Mouse (Mus musculus) C2C12 (cell line): ENCODE measurements at regions not wholly inside any gene's neighbourhood (a gene's known extent, or its start where the extent isn't known, plus 50 kb on each side); places are given as distances from the start of the nearest gene placed in this dataset.

ENCODE experiments used
- CTCF ChIP-seq: IDR thresholded peaks from one replicate; pipeline ENCODE4 v1.5.1; 2011; ENCODE audit not compliant: control insufficient read depth, insufficient read depth, insufficient read length
- MAX ChIP-seq: IDR thresholded peaks from one replicate; pipeline ENCODE4 v1.6.1; 2011; ENCODE audit warnings: mild to moderate bottlenecking, control low read depth
- MYOD1 ChIP-seq: IDR thresholded peaks from one replicate; pipeline ENCODE4 v1.6.1; 2011; ENCODE audit warnings: low read depth; ENCODE audit not compliant: control insufficient read depth, insufficient read length
- MYOG ChIP-seq: IDR thresholded peaks from one replicate; pipeline ENCODE4 v1.6.1; 2011; ENCODE audit not compliant: control insufficient read depth, insufficient read length; ENCODE audit errors: extremely low read depth
- USF1 ChIP-seq: IDR thresholded peaks from one replicate; pipeline ENCODE4 v1.6.1; 2011; ENCODE audit warnings: low read depth, mild to moderate bottlenecking, control low read depth, moderate library complexity

DNA sequence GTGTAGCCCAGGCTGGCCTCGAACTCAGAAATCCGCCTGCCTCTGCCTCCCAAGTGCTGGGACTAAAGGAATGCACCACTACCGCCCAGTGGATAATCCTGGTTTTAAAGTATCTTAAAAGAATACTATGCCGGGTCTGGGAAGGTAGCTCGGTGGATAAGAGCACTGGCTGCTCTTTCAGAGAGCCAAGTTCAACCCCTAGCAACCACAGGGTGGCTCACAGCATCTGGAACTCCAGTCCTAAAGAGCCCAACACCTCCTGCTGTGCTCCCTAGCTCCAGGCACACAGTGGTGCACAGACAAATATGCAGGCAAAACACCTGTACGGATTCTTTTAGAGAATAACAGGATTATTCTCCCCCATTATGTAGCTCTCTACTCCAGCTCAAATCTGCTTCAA, 77.0 kb downstream of the Dio3 start:
- no peak for TF ChIP-seq MYOG
- no peak for TF ChIP-seq CTCF
- no peak for TF ChIP-seq USF1
- no peak for TF ChIP-seq MYOD1
- no peak for TF ChIP-seq MAX
